Mouse (Mus musculus) heart, embryonic 10.5 days (tissue): ENCODE measurements at regions not wholly inside any gene's neighbourhood (a gene's known extent, or its start where the extent isn't known, plus 50 kb on each side); places are given as distances from the start of the nearest gene placed in this dataset.

Experiments
- DNase-seq: peaks from one replicate; pipeline ENCODE4 v3.0.0-alpha.2; 2017; ENCODE audit warnings: low spot score
- H3K27ac ChIP-seq: fragments of 300-500 bp; sonication (generic); 2 replicates; pipeline ENCODE4 v1.5.1; 2016; ENCODE audit warnings: mild to moderate bottlenecking
- H3K27me3 ChIP-seq: fragments of 300-500 bp; sonication (generic); 2 replicates; pipeline ENCODE4 v1.6.1; 2016; ENCODE audit warnings: mild to moderate bottlenecking; ENCODE audit not compliant: poor library complexity, insufficient read depth, severe bottlenecking
- H3K36me3 ChIP-seq: fragments of 300-500 bp; sonication (generic); 2 replicates; pipeline ENCODE4 v1.6.1; 2016; ENCODE audit warnings: mild to moderate bottlenecking, moderate library complexity
- H3K4me1 ChIP-seq: fragments of 300-500 bp; sonication (generic); 2 replicates; pipeline ENCODE4 v1.6.1; 2016; ENCODE audit warnings: mild to moderate bottlenecking
- H3K4me3 ChIP-seq: fragments of 300-500 bp; sonication (generic); 2 replicates; pipeline ENCODE4 v1.5.1; 2016; ENCODE audit warnings: mild to moderate bottlenecking, moderate library complexity
- H3K9me3 ChIP-seq: fragments of 300-500 bp; sonication (generic); 2 replicates; pipeline ENCODE4 v1.6.1; 2016; ENCODE audit warnings: mild to moderate bottlenecking, moderate library complexity
- WGBS: fragments of 180-500 bp; shearing (Covaris S2); methylation state at CpG from one replicate; pipeline ENCODE4 v1.1.7; 2016; 5-methylcytosine and 5-hydroxymethylcytosine counted together

GRCm38 (mm10) chr2:57522983-57523382 lies 285.5 kb downstream of the Gpd2 start:
- no peaks in the 10 kb centered on the region for H3K36me3 ChIP-seq
- no peaks in the 10 kb centered on the region for H3K4me1 ChIP-seq
- H3K4me3 ChIP-seq = no peak overlapping the region
- H3K9me3 ChIP-seq = no peaks in the 10 kb centered on the region
- no peak overlapping the region for H3K27ac ChIP-seq
- 76% methylated on average over 8 of the region's 8 CpGs for WGBS
- H3K27me3 ChIP-seq = no peaks in the 10 kb centered on the region
- no peak for DNase-seq

- Histone ChIP-seq H3K9me3 (no peaks in the 10 kb centered on the region), H3K36me3 (no peaks in the 10 kb centered on the region), H3K4me3 (no peak overlapping the region), H3K27me3 (no peaks in the 10 kb centered on the region), H3K27ac (no peak overlapping the region), H3K4me1 (no peaks in the 10 kb centered on the region)
- DNase-seq = no peak
- 54% methylated on average over 2 of the region's 2 CpGs for WGBS
Measured at GRCm38 (mm10) chr2:57527966-57528365, 290.5 kb downstream of the Gpd2 start.

GRCm38 (mm10) chr2:57539842-57540241 lies 302.4 kb downstream of the Gpd2 start:
- Histone ChIP-seq H3K4me3 (no peak overlapping the region), H3K27me3 (no peaks in the 10 kb centered on the region), H3K36me3 (no peaks in the 10 kb centered on the region), H3K27ac (no peak overlapping the region), H3K9me3 (no peaks in the 10 kb centered on the region), H3K4me1 (no peaks in the 10 kb centered on the region)
- WGBS = 83% methylated on average over 3 of the region's 3 CpGs
- no peak for DNase-seq

GRCm38 (mm10) chr2:57565258-57565657 lies 327.8 kb downstream of the Gpd2 start:
- 89% methylated on average over 4 of the region's 4 CpGs for WGBS
- DNase-seq = no peak
- Histone ChIP-seq H3K4me3 (no peak overlapping the region), H3K9me3 (no peaks in the 10 kb centered on the region), H3K27ac (no peak overlapping the region), H3K36me3 (no peaks in the 10 kb centered on the region), H3K4me1 (no peaks in the 10 kb centered on the region), H3K27me3 (no peaks in the 10 kb centered on the region)

GRCm38 (mm10) chr2:57566103-57566502 lies 328.7 kb downstream of the Gpd2 start:
- H3K36me3 ChIP-seq = no peaks in the 10 kb centered on the region
- H3K4me1 ChIP-seq = no peaks in the 10 kb centered on the region
- H3K4me3 ChIP-seq = no peak overlapping the region
- no peaks in the 10 kb centered on the region for H3K27me3 ChIP-seq
- DNase-seq = no peak
- WGBS = 79% methylated on average over 4 of the region's 4 CpGs
- no peaks in the 10 kb centered on the region for H3K9me3 ChIP-seq
- no peak overlapping the region for H3K27ac ChIP-seq

GRCm38 (mm10) chr2:57567183-57567582 lies 329.7 kb downstream of the Gpd2 start:
- 85% methylated on average over 1 of the region's 1 CpGs for WGBS

GRCm38 (mm10) chr2:57587065-57587464 lies 349.6 kb downstream of the Gpd2 start:
- Histone ChIP-seq H3K4me3 (no peak overlapping the region), H3K4me1 (no peaks in the 10 kb centered on the region), H3K27ac (no peak overlapping the region), H3K27me3 (no peaks in the 10 kb centered on the region), H3K36me3 (no peaks in the 10 kb centered on the region), H3K9me3 (no peaks in the 10 kb centered on the region)
- DNase-seq = no peak
- 78% methylated on average over 3 of the region's 3 CpGs for WGBS

More at GRCm38 (mm10) chr2:57567183-57567582, 329.7 kb downstream of the Gpd2 start:
- H3K27me3 ChIP-seq = no peaks in the 10 kb centered on the region
- no peaks in the 10 kb centered on the region for H3K4me1 ChIP-seq
- no peaks in the 10 kb centered on the region for H3K9me3 ChIP-seq
- no peak overlapping the region for H3K27ac ChIP-seq
- H3K4me3 ChIP-seq = no peak overlapping the region
- no peaks in the 10 kb centered on the region for H3K36me3 ChIP-seq
- DNase-seq = no peak

GRCm38 (mm10) chr2:57593558-57593957 lies 356.1 kb downstream of the Gpd2 start:
- 86% methylated on average over 2 of the region's 2 CpGs for WGBS
- H3K36me3 ChIP-seq = no peaks in the 10 kb centered on the region
- no peak overlapping the region for H3K27ac ChIP-seq

GRCm38 (mm10) chr2:57597694-57598358 lies 360.4 kb downstream of the Gpd2 start:
- 48% methylated on average over 9 of the region's 9 CpGs for WGBS
- DNase-seq = no peak
- Histone ChIP-seq H3K36me3 (no peaks in the 10 kb centered on the region), H3K9me3 (no peaks in the 10 kb centered on the region), H3K4me3 (no peak overlapping the region), H3K4me1 (0 out of 2 replicates have a peak, but pooled peaks cover 3% of the 10 kb centered on the region), H3K27me3 (no peaks in the 10 kb centered on the region), H3K27ac (no peak overlapping the region)

More at GRCm38 (mm10) chr2:57593558-57593957, 356.1 kb downstream of the Gpd2 start:
- no peak for DNase-seq
- Histone ChIP-seq H3K27me3 (no peaks in the 10 kb centered on the region), H3K9me3 (no peaks in the 10 kb centered on the region), H3K4me3 (no peak overlapping the region), H3K4me1 (0 out of 2 replicates have a peak, but pooled peaks cover 3% of the 10 kb centered on the region)

GRCm38 (mm10) chr2:57611599-57611998 lies 374.2 kb downstream of the Gpd2 start:
- no peak overlapping the region for H3K27ac ChIP-seq
- no peaks in the 10 kb centered on the region for H3K27me3 ChIP-seq
- no peaks in the 10 kb centered on the region for H3K9me3 ChIP-seq
- no peaks in the 10 kb centered on the region for H3K36me3 ChIP-seq
- DNase-seq = no peak
- H3K4me1 ChIP-seq = no peaks in the 10 kb centered on the region
- H3K4me3 ChIP-seq = no peak overlapping the region

GRCm38 (mm10) chr2:57613243-57613642 lies 375.8 kb downstream of the Gpd2 start:
- no peak for DNase-seq
- WGBS = 66% methylated on average over 10 of the region's 10 CpGs

GRCm38 (mm10) chr2:57614587-57614991 lies 377.2 kb downstream of the Gpd2 start:
- Histone ChIP-seq H3K4me1 (no peaks in the 10 kb centered on the region), H3K27ac (no peak overlapping the region), H3K9me3 (no peaks in the 10 kb centered on the region), H3K36me3 (no peaks in the 10 kb centered on the region), H3K27me3 (no peaks in the 10 kb centered on the region), H3K4me3 (no peak overlapping the region)
- 70% methylated on average over 12 of the region's 12 CpGs for WGBS
- no peak for DNase-seq

More at GRCm38 (mm10) chr2:57613243-57613642, 375.8 kb downstream of the Gpd2 start:
- Histone ChIP-seq H3K27ac (no peak overlapping the region), H3K4me3 (no peak overlapping the region), H3K9me3 (no peaks in the 10 kb centered on the region), H3K4me1 (no peaks in the 10 kb centered on the region), H3K36me3 (no peaks in the 10 kb centered on the region), H3K27me3 (no peaks in the 10 kb centered on the region)

- Histone ChIP-seq H3K9me3 (no peaks in the 10 kb centered on the region), H3K27ac (peak overlapping the region; percentile 76; the same call in 1 of the 2 replicates), H3K4me3 (peak overlapping the region; percentile 61), H3K4me1 (no peaks in the 10 kb centered on the region), H3K27me3 (no peaks in the 10 kb centered on the region), H3K36me3 (no peaks in the 10 kb centered on the region)
- no peak for DNase-seq
- WGBS = 3% methylated on average over 19 of the region's 19 CpGs
Measured at GRCm38 (mm10) chr2:57616525-57617225, 379.2 kb downstream of the Gpd2 start.
